Mouse (Mus musculus) forebrain, embryonic 16.5 days (tissue): ENCODE measurements at regions not wholly inside any gene's neighbourhood (a gene's known extent, or its start where the extent isn't known, plus 50 kb on each side); places are given as distances from the start of the nearest gene placed in this dataset.
A peak's percentile ranks its signal among the peaks of the same experiment; 100 is the strongest.

Experiments
- ATAC-seq: fragments of 200-750 bp; cut with Nextera tagmentation; 2 replicates; pipeline ENCODE4 v1.8.0; 2017; ENCODE audit warnings: mild to moderate bottlenecking, moderate library complexity
- H3K27ac ChIP-seq: fragments of 300-500 bp; sonication (generic); 2 replicates; pipeline ENCODE4 v1.5.1; 2014; ENCODE audit warnings: low read length, control low read depth
- H3K27me3 ChIP-seq: fragments of 300-500 bp; sonication (generic); replicated peaks from 2 replicates; pipeline ENCODE4 v1.6.1; 2014; ENCODE audit warnings: low read length; ENCODE audit not compliant: control insufficient read depth, insufficient read depth
- H3K36me3 ChIP-seq: fragments of 300-500 bp; sonication (generic); 2 replicates; pipeline ENCODE4 v1.6.1; 2014; ENCODE audit not compliant: control insufficient read depth, insufficient read depth
- H3K4me1 ChIP-seq: fragments of 300-500 bp; sonication (generic); replicated peaks from 2 replicates; pipeline ENCODE4 v1.6.1; 2014; ENCODE audit warnings: low read length; ENCODE audit not compliant: control insufficient read depth, insufficient read depth
- H3K4me2 ChIP-seq: fragments of 300-500 bp; sonication (generic); 2 replicates; pipeline ENCODE4 v1.6.1; 2014; ENCODE audit warnings: mild to moderate bottlenecking, low read length, control low read depth
- H3K4me3 ChIP-seq: fragments of 300-500 bp; sonication (generic); replicated peaks from 2 replicates; pipeline ENCODE4 v1.5.1; 2014; ENCODE audit warnings: mild to moderate bottlenecking, low read length, control low read depth
- H3K9ac ChIP-seq: fragments of 300-500 bp; sonication (generic); replicated peaks from 2 replicates; pipeline ENCODE4 v1.6.1; 2014; ENCODE audit warnings: low read depth, low read length, control low read depth
- H3K9me3 ChIP-seq: fragments of 300-500 bp; sonication (generic); 2 replicates; pipeline ENCODE4 v1.6.1; 2016; ENCODE audit warnings: low read length; ENCODE audit not compliant: control insufficient read depth
- WGBS: fragments of 180-500 bp; shearing (Covaris S2); extraction: QIAGEN DNeasy Blood & Tissue Kit; methylation state at CpG from one replicate; pipeline ENCODE4 v1.1.7; 2014; 5-methylcytosine and 5-hydroxymethylcytosine counted together

- Histone ChIP-seq H3K4me1 (no peaks in the 10 kb centered on the region), H3K4me2 (no peak overlapping the region), H3K36me3 (no peaks in the 10 kb centered on the region), H3K9ac (no peak overlapping the region), H3K27me3 (no peaks in the 10 kb centered on the region), H3K27ac (no peak overlapping the region), H3K4me3 (no peak overlapping the region), H3K9me3 (no peaks in the 10 kb centered on the region)
- 83% methylated on average over 16 of the region's 16 CpGs for WGBS
- no peak for ATAC-seq
These were observed 96.2 kb upstream of the Klf9 start for GRCm38 (mm10) chr19:23044510-23045464.

- H3K4me3 ChIP-seq, result no peak overlapping the region
- no peak overlapping the region for H3K9ac ChIP-seq
- H3K9me3 ChIP-seq, result no peaks in the 10 kb centered on the region
- H3K36me3 ChIP-seq, result no peaks in the 10 kb centered on the region
- no peak overlapping the region for H3K27ac ChIP-seq
- no peaks in the 10 kb centered on the region for H3K4me1 ChIP-seq
- 98% methylated on average over 4 of the region's 4 CpGs for WGBS
- no peak for ATAC-seq
- no peaks in the 10 kb centered on the region for H3K27me3 ChIP-seq
- no peak overlapping the region for H3K4me2 ChIP-seq
These were observed 89.6 kb upstream of the Klf9 start for GRCm38 (mm10) chr19:23051456-23051855.

GRCm38 (mm10) chr19:23054440-23054839 lies 86.6 kb upstream of the Klf9 start:
- Histone ChIP-seq H3K36me3 (no peaks in the 10 kb centered on the region), H3K4me3 (no peak overlapping the region), H3K4me2 (no peak overlapping the region), H3K9ac (no peak overlapping the region), H3K27me3 (no peaks in the 10 kb centered on the region), H3K4me1 (peaks cover 13% of the 10 kb centered on the region), H3K9me3 (no peaks in the 10 kb centered on the region), H3K27ac (no peak overlapping the region)
- 74% methylated on average over 4 of the region's 4 CpGs for WGBS
- no peak for ATAC-seq

- H3K9me3 ChIP-seq, result no peaks in the 10 kb centered on the region
- no peak overlapping the region for H3K27ac ChIP-seq
- H3K9ac ChIP-seq, result no peak overlapping the region
- peaks cover 13% of the 10 kb centered on the region for H3K4me1 ChIP-seq
- H3K36me3 ChIP-seq, result no peaks in the 10 kb centered on the region
- H3K27me3 ChIP-seq, result no peaks in the 10 kb centered on the region
- no peak overlapping the region for H3K4me3 ChIP-seq
- peak overlapping the region; percentile 80 for H3K4me2 ChIP-seq
- no peak for ATAC-seq
- 72% methylated on average over 5 of the region's 5 CpGs for WGBS
These were observed 84.9 kb upstream of the Klf9 start for GRCm38 (mm10) chr19:23055916-23056805.

GRCm38 (mm10) chr19:23056851-23057707 lies 83.9 kb upstream of the Klf9 start:
- no peaks in the 10 kb centered on the region for H3K36me3 ChIP-seq
- H3K27ac ChIP-seq, result no peak overlapping the region
- WGBS, result 2% methylated on average over 32 of the region's 32 CpGs

GRCm38 (mm10) chr19:23057739-23058501 lies 83.1 kb upstream of the Klf9 start:
- Histone ChIP-seq H3K27me3 (no peaks in the 10 kb centered on the region), H3K4me3 (peak overlapping the region; percentile 45), H3K4me2 (peak overlapping the region; percentile 80), H3K36me3 (no peaks in the 10 kb centered on the region), H3K4me1 (peaks cover 13% of the 10 kb centered on the region), H3K9ac (no peak overlapping the region), H3K27ac (no peak overlapping the region), H3K9me3 (no peaks in the 10 kb centered on the region)
- WGBS, result 17% methylated on average over 11 of the region's 11 CpGs
- ATAC-seq, result peak; percentile 29

More at GRCm38 (mm10) chr19:23056851-23057707, 83.9 kb upstream of the Klf9 start:
- H3K9ac ChIP-seq, result peak overlapping the region; percentile 51
- H3K27me3 ChIP-seq, result no peaks in the 10 kb centered on the region
- peak; percentile 82 for ATAC-seq
- no peaks in the 10 kb centered on the region for H3K9me3 ChIP-seq
- peak overlapping the region; percentile 45 for H3K4me3 ChIP-seq
- peak overlapping the region; percentile 80 for H3K4me2 ChIP-seq
- H3K4me1 ChIP-seq, result peaks cover 13% of the 10 kb centered on the region

GRCm38 (mm10) chr19:23058502-23058900 lies 82.5 kb upstream of the Klf9 start:
- Histone ChIP-seq H3K9ac (no peak overlapping the region), H3K4me3 (no peak overlapping the region), H3K9me3 (no peaks in the 10 kb centered on the region), H3K36me3 (no peaks in the 10 kb centered on the region), H3K27me3 (no peaks in the 10 kb centered on the region), H3K27ac (no peak overlapping the region), H3K4me1 (peaks cover 13% of the 10 kb centered on the region), H3K4me2 (no peak overlapping the region)
- no peak for ATAC-seq
- WGBS, result 13% methylated on average over 4 of the region's 4 CpGs

GRCm38 (mm10) chr19:23061081-23061640 lies 79.9 kb upstream of the Klf9 start:
- 79% methylated on average over 9 of the region's 9 CpGs for WGBS

More at GRCm38 (mm10) chr19:23061081-23061640, 79.9 kb upstream of the Klf9 start:
- Histone ChIP-seq H3K27ac (no peak overlapping the region), H3K4me1 (peaks cover 13% of the 10 kb centered on the region), H3K9ac (no peak overlapping the region), H3K4me3 (no peak overlapping the region), H3K36me3 (no peaks in the 10 kb centered on the region), H3K4me2 (no peak overlapping the region), H3K27me3 (no peaks in the 10 kb centered on the region), H3K9me3 (no peaks in the 10 kb centered on the region)
- ATAC-seq, result no peak
